Mouse (Mus musculus): ENCODE results near the gene Hmg20b.

Gene Hmg20b

GRCm38 (mm10) chr10:81350351-81351063 is at the start of gene Hmg20b:
Gene Hmg20b (minus strand): TSS chr10:81350480.
- DNase-seq (ENCODE audit: low read depth, low spot score), result peak; percentile 100

GRCm38 (mm10) chr10:81399798-81400308 is 49.6 kb upstream of the Hmg20b start:
- DNase-seq (ENCODE audit: low read depth, low spot score), result no peak

- no peak for DNase-seq (ENCODE audit: low read depth, low spot score)
These were observed 49.0 kb upstream of the Hmg20b start for GRCm38 (mm10) chr10:81399296-81399695.

GRCm38 (mm10) chr10:81396749-81397148 is 46.5 kb upstream of the Hmg20b start:
- no peak for DNase-seq (ENCODE audit: low read depth, low spot score)

DNA sequence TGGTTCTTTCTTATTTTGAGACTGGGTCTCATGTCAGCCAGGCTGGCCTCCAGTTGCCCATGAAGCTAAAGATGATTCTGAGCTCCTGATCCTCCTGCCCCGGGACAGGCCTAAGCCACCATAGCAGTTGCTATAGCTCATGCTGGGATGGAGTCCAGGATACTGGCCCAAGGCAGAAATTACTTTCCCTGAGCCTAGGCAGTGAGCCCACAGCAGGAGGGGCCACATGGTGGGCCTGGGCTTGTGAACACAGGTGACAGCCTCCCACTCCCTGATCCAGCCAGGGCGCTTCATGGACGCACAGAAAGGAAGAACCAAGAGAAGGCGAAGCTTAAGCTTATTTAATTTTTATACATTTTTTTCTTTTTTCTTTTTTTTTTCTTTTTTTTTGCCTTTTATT is 45.6 kb upstream of the Hmg20b start:
- no peak for DNase-seq (ENCODE audit: low read depth, low spot score)

GRCm38 (mm10) chr10:81395127-81395526 is 44.8 kb upstream of the Hmg20b start:
- peak; percentile 71 for DNase-seq (ENCODE audit: low read depth, low spot score)

DNA sequence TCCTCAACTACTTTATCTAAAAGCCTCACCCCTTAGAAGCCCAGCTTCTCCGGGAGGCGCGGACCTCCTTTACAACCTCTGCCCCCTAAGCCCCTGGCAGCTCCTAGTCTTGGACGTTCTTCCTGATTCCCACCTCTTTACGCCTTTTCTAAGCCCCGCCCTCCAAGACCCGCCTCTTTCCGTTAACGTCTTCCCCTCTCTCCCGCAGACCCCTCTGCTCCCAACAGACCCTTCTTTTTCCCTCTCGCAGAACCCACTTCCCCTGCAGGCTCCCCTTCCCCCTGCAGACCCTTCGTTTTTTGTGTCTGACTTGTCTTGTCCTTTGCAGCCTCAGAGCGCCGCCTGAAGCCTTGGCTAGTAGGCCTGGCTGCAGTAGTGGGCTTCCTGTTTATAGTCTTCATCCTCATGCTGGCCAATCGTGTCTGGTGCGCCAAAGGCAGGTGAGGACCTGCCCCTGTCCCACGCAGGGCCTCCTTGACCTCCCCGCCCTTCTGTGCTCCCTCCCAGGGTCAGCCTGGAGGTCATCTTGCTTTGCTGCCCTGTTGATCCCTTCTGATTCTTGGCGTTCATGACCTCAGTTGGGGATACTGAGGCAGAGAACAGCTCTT is 43.3 kb upstream of the Hmg20b start:
- no peak for DNase-seq (ENCODE audit: low read depth, low spot score)

- DNase-seq (ENCODE audit: low read depth, low spot score), result no peak
These were observed 42.5 kb upstream of the Hmg20b start, which contains the start of gene Smim24 for GRCm38 (mm10) chr10:81392781-81393185. Gene Smim24 (plus strand): TSS chr10:81393051.

DNA sequence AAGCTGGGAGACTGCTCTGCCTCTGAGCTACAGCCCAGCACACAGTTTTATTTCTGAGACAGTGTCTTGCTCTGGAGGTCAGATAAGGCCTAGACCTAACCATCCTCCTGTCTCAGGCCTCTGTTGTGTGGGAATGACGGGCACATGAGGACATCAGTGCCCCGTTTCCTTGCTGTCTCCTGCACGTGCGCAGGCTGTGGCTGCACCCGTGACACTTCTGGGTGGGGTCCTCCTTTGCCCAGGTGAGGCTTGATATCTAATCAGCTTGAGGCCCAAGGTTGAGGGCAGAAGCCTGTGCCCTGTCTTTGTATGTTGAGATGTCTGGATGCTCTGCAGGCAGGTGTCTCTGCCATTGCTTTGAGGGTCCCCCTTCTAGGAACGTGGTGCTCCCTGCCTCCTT is 42.0 kb upstream of the Hmg20b start:
- no peak for DNase-seq (ENCODE audit: low read depth, low spot score)

DNA sequence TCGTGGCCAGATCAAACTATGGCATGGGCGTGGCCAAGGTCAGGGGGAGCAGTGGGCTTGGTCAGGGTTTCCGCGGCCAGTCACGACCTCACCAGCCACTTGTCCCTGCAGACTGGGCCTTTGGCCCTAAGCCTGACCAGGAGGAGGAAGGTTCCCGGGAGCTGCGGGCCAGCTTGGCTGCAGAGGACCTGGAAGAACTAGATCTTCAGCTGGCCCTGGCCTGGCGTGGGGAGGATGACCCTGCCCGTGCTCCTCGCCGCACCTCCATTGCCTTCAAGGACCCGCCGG is 40.3 kb upstream of the Hmg20b start:
- no peak for DNase-seq (ENCODE audit: low read depth, low spot score)

DNA sequence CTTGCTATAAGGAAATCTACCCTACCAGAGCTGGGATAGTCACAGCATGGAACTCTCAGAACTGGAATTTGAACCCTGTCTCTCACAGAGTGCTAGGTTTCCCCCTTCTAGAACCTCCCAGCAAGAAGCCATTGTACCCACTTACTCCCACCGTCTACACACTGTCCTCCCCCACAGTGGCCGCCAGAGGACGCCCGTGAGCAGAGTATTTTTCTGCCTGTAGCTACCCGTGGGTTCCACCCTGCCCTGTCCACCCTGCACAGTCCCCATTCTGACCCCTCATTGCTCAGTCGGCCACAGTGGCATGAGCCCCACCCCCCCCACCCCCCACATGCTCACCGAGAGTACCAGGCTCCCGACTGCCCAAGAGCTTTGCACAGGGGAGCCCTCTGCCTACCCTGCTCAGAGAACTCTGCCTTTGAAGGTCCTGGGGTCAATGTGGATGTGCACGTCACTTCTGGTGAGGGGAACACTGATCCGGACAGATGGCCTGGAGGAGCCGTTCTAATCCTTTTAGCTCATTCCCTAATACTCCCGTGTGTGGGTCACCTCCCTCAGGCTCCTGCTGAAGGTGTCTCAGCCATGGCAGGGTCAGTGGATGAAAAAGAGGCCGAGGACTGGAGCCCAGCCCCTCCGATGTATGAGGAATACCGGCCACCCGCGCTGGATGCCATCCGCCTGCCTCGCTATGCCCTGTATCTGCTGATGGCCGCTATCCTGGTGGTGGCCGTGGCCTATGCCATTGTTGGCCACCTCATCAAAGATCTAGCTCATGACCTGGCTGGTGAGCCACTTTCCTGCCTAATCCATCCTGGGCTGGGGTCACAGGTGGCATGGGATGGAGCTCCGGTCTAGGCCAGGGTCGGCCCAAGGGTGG is 39.8 kb upstream of the Hmg20b start:
- DNase-seq (ENCODE audit: low read depth, low spot score), result peak; percentile 65

DNA sequence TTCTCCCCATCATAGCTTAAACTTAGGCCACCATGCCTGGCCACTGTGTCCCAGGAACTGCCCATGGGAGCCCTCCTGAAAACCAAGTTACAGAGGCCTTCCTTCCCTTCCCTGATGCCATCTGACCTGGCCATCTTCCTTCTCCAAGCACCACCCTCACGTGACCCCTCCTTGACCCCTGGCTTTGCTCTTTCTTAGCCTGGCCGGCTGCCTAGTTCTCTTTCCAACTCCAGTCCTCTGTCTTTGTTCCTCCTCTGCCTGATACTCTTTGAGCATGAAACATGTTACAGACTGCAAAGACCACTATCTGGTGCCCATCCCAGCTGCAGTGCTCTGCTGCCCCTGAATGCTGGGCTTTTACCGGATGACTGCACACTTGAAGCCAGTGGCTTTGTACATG is 39.1 kb upstream of the Hmg20b start:
- DNase-seq (ENCODE audit: low read depth, low spot score), result no peak

- DNase-seq (ENCODE audit: low read depth, low spot score), result no peak
These were observed 38.3 kb upstream of the Hmg20b start, which contains the start of gene Gm48552 for GRCm38 (mm10) chr10:81388505-81389055. Gene Gm48552 (plus strand): TSS chr10:81389005.

DNA sequence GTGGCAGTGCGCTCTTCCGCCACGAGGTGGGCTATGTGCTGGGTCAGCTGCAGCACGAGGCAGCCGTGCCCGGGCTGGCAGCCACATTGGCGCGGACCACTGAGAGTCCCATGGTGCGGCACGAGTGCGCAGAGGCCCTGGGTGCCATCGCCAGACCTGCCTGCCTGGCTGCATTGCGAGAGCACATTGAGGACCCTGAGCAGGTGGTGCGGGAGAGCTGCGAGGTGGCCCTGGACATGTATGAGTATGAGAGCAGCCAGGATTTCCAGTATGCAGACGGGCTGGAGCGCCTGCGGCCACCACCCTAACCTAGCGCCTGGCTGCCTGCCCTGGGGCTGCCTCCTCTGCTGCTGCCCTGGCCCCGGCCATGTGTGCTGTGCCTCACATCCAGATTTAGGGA is 37.4 kb upstream of the Hmg20b start:
- no peak for DNase-seq (ENCODE audit: low read depth, low spot score)

GRCm38 (mm10) chr10:81385603-81386306 is 35.5 kb upstream of the Hmg20b start:
- no peak for DNase-seq (ENCODE audit: low read depth, low spot score)

DNA sequence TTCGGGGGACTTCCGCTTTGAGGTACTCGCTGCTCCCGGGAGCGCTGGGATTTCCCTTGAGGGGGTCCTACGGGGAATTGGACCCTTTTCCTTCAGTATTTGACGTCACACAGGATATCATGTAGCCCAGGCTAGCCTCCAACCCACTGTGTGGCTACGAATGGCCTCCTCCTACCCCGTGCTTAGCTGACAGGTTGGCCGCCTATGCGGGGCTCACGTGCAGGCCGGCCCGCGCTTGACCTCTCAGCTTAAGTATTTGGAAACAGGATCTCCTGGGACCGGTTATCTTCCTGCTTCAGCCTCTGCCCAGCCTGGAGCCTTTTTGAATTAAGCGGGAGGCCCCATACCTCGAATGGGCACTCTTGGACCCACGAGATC is 34.3 kb upstream of the Hmg20b start:
- no peak for DNase-seq (ENCODE audit: low read depth, low spot score)

- DNase-seq (ENCODE audit: low read depth, low spot score), result peak; percentile 100
These were observed 33.7 kb upstream of the Hmg20b start, which contains the start of the genes Dohh and Gm48551 for GRCm38 (mm10) chr10:81383802-81384604. Gene Dohh (plus strand): TSS chr10:81384428. Gene Gm48551 (plus strand): TSS chr10:81384466.

GRCm38 (mm10) chr10:81382039-81382438 is 31.8 kb upstream of the Hmg20b start:
- no peak for DNase-seq (ENCODE audit: low read depth, low spot score)

GRCm38 (mm10) chr10:81379809-81380378 is 29.6 kb upstream of the Hmg20b start:
- DNase-seq (ENCODE audit: low read depth, low spot score), result no peak

GRCm38 (mm10) chr10:81379183-81379553 is 28.9 kb upstream of the Hmg20b start:
- DNase-seq (ENCODE audit: low read depth, low spot score), result no peak

All from brain, adult 2 months (tissue).